In the genomic region with DNA sequence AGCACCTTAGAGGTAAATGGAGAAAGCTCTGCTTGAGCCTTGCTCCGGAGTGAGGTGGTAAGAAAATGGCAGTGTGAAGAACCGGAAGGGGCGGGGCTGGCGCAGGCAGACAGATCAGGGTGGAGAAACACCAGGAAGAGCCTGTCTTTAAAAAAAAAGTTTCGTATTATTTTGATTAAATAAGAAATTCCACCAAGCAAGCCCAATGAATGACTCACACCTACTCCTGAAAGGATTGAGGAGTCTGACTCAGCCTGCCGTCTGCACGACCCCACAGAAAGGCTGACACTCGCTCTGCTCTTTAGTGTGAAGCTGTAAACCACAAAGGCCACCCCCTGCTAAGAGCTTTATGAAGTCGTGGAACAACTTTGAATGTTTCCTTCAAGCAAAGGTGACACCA, we compare ENCODE assay signal across 13 mouse cellular contexts. TPM values are rescaled to one million over a fixed set of nuclear protein-coding genes. Genes with fewer than 3 reads are reported as not detected.
DNase-seq lines count a peak whose midpoint lies in the region; ATAC-seq lines count a peak whose summit lies in the region.
"Had no signal": no experiment of that assay in that cellular context is flagged by ENCODE, and none has a peak within 500 bp of the region (broad histone marks: within the 10 kb centered on the region; RNA-seq: fewer than 3 reads in every experiment).

No protein-coding gene starts in this region.

- H3K9ac ChIP-seq in heart, embryonic 12.5 days, result no peak overlapping the region
- H3K9ac ChIP-seq: forebrain, embryonic 13.5 days; neural tube, embryonic 12.5 days had no signal

- H3K4me1 ChIP-seq in heart, embryonic 10.5 days, result peaks cover 12% of the 10 kb centered on the region
- peaks cover 22% of the 10 kb centered on the region; the same call in 1 of the 2 replicates for H3K4me1 ChIP-seq in heart, embryonic 12.5 days (replicated peaks)
- H3K4me1 ChIP-seq: forebrain, embryonic 13.5 days; neural tube, embryonic 12.5 days had no signal

- H3K4me3 ChIP-seq in heart, embryonic 10.5 days, result no peak overlapping the region
- no peak overlapping the region for H3K4me3 ChIP-seq in heart, embryonic 12.5 days
- H3K4me3 ChIP-seq: forebrain, embryonic 13.5 days; liver, embryonic 12.5 days; neural tube, embryonic 12.5 days had no signal

- no peaks in the 10 kb centered on the region for H3K36me3 ChIP-seq in heart, embryonic 10.5 days
- no peaks in the 10 kb centered on the region for H3K36me3 ChIP-seq in heart, embryonic 12.5 days

- 52% methylated on average over 9 of the region's 9 CpGs for WGBS in heart, embryonic 10.5 days
- WGBS in heart, embryonic 12.5 days, result 49% methylated on average over 9 of the region's 9 CpGs

- ATAC-seq in heart, embryonic 12.5 days (ENCODE audit: insufficient number of reproducible peaks, low FRiP score), result no peak
- ATAC-seq: forebrain, embryonic 13.5 days; intestine, embryonic 16.5 days; liver, embryonic 12.5 days had no signal

- H3K9me3 ChIP-seq in heart, embryonic 10.5 days, result no peaks in the 10 kb centered on the region
- no peaks in the 10 kb centered on the region for H3K9me3 ChIP-seq in heart, embryonic 12.5 days (replicated peaks)
- H3K9me3 ChIP-seq: forebrain, embryonic 13.5 days; liver, embryonic 12.5 days; neural tube, embryonic 12.5 days had no signal

- H3K27ac ChIP-seq in heart, embryonic 10.5 days, result 0 out of 2 replicates have a peak overlapping the region, but pooled peaks have one; percentile 10
- H3K27ac ChIP-seq in heart, embryonic 12.5 days (ENCODE audit: poor library complexity, severe bottlenecking), result no peak overlapping the region
- H3K27ac ChIP-seq: forebrain, embryonic 13.5 days; liver, embryonic 12.5 days; neural tube, embryonic 12.5 days had no signal

- H3K4me2 ChIP-seq in heart, embryonic 12.5 days, result no peak overlapping the region
- H3K4me2 ChIP-seq: forebrain, embryonic 13.5 days; liver, embryonic 12.5 days; neural tube, embryonic 12.5 days had no signal

- H3K27me3 ChIP-seq in heart, embryonic 10.5 days (ENCODE audit: insufficient read depth, poor library complexity, severe bottlenecking), result no peaks in the 10 kb centered on the region
- no peaks in the 10 kb centered on the region for H3K27me3 ChIP-seq in heart, embryonic 12.5 days (replicated peaks)
- H3K27me3 ChIP-seq: forebrain, embryonic 13.5 days; liver, embryonic 12.5 days; neural tube, embryonic 12.5 days had no signal

- DNase-seq in heart, embryonic 10.5 days (ENCODE audit: low spot score), result no peak
- DNase-seq in urinary bladder, postnatal 25 days (ENCODE audit: low spot score), result peak; percentile 20
- DNase-seq in urinary bladder, adult 18-20 months (ENCODE audit: low spot score in 2 of 2), result no peak
- peak; percentile 62 for DNase-seq in fibroblast of lung, adult 2 months (ENCODE audit: low read depth)
- DNase-seq in embryo, embryonic 10 days (ENCODE audit: low spot score), result no peak
- no peak for DNase-seq in right cerebral cortex, postnatal 25 days
- DNase-seq in adrenal gland, postnatal 10 days, result no peak
- DNase-seq: right cerebral cortex, postnatal 4 days had no signal

RNA-seq across cellular contexts. Expression of a gene that starts 43.5 kb away (rescaled TPM):
- 7.4 and 8.6 TPM in 2 replicates for polyA plus RNA-seq in heart, embryonic 10.5 days (2016; fragmentation: Nextera tagmentation; extraction: Ambion mirVana)
- 6.3 and 7.8 TPM in 2 replicates for polyA plus RNA-seq in heart, embryonic 12.5 days (2016; fragmentation: Nextera tagmentation; extraction: Ambion mirVana)
- total RNA-seq in adrenal gland, postnatal 10 days (2021), result 10 to 100 TPM; 10.3 to 12.7 TPM

Comparison
In these comparisons a context has a peak if more than half of its experiments do, and no peak if none do; other contexts are left out.
1. DNase-seq: peak in urinary bladder, postnatal 25 days (single experiment) and fibroblast of lung, adult 2 months (single experiment); none in heart, embryonic 10.5 days (single experiment), urinary bladder, adult 18-20 months (0 of 2), embryo, embryonic 10 days (single experiment), right cerebral cortex, postnatal 25 days (single experiment) and adrenal gland, postnatal 10 days (single experiment).